Mouse (Mus musculus): ENCODE measurements around the gene Il27. TPM values are rescaled to one million over a fixed set of nuclear protein-coding genes. Genes with fewer than 3 reads are reported as not detected.

Il27 gene
- 0.15 TPM in 1 of 2 replicates, not detected in the other for polyA plus RNA-seq (2012; rRNA removed)

DNA sequence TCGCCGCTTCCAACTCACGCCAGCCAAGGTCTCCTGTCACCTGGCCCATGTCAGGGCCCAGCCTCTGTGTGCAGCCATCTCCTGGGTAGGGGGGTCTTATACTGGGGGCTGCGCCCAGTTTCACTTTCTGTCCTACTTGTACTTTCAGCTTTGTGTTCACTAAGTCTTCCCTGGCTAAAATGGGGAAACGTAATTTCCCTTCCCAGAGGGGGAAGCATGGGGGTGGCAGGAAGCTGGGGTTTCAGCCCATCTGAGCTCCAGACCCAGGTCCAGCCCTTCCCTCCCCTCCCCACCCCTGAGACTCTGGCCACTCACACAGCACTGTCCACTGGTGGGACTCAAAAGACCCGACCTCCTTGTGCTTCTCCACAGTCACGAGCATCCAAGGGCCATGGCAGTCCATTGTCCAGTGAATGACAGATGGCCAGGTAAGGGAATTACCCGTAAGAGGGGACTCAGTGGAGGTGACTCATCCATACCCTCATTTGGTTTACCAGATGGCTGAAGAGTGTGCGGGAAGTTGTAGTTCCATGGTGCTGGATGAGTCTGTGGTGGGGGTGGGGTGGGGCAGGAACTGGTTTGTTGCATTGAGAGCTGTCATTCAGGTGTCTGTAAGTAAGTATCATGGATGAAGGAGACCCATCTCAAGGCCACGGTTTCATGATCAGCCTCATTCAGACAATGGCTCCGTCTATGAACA lies at the start of gene Il27:
TSS of gene Il27 (minus strand) at position 80 of the 700 bp plus-strand sequence.

DNA sequence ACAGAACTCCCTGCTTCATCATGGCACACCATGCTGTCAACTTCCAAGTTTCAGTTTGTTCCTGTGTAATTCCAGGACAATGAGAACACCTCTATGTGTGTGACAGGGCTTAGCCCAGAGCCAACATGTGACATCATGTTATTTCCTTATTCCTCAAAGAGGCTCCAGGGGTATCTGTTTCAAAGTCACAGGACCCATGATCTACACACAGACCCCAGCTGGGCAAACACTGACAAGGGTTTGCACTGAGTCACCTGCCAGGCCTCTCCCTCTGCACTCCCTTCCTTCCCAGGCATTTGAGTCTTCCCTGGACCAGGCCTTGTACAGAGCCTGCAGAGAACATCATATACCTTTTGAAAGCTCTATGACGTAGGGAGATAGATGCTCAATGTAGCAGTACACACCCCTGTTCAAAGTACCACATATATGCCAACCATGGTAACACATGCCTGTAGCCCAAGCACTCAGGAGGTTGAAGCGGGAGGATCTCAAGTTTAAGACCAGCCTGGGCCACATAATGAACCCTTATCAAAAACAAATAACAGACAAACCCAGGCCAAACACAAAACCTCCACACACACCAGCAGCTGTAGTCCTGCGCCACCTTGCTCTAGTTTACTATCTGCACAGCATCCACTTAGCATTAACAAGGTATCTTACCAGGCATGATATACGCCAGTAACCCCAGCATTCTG lies 36.2 kb upstream of the Il27 start, which contains the start of gene Nupr1:
TSS of gene Nupr1 (minus strand) at position 38 of the 695 bp plus-strand sequence.

DNA sequence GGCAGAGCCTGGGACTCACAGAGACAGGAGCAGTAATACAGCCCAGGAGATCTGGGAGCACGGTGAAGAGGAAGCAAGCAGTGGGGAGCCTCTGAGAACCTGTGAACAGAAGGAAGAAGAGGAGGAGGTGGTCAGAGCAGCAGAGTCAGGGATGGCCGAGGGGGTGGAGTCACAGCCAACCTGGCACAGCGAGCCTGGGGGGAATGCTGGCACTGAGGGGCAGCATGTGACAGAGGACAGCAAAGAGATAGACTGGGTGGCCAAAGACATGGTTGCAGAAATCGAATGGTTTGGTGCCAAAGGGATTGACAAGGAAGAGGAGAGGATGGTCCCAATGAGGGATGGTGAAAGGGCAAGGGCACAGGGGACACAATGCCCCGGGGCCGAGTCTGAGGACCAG lies 9.0 kb downstream of the Il27 start, which contains the start of gene Cln3:
TSS of gene Cln3 (minus strand) at position 101 of the 400 bp plus-strand sequence.

DNA sequence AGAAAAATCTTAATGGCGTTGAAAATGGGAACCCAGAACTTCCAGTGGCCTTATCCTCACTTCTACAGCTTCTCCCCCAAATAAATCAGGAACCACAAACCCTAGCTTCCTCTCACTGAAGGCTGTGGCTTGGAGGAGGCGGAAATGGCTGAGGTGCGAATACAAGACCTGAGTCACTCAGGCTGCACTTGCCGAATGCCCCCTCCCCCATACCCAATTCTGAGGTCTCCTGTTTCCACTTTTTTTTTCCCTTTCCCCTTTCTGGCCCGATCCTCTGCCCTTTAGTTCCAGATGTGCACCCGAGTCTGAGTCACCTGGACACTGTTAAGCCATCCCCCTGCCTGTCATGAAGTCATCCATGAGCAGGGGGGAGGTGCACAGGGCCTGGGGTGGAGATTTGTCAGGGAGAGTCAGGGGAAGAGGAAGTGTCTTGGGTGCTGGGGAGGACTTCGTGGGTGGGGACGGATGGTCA lies 10.2 kb downstream of the Il27 start, which contains the start of gene Apobr:
TSS of gene Apobr (plus strand) at position 437 of the 472 bp plus-strand sequence.

DNA sequence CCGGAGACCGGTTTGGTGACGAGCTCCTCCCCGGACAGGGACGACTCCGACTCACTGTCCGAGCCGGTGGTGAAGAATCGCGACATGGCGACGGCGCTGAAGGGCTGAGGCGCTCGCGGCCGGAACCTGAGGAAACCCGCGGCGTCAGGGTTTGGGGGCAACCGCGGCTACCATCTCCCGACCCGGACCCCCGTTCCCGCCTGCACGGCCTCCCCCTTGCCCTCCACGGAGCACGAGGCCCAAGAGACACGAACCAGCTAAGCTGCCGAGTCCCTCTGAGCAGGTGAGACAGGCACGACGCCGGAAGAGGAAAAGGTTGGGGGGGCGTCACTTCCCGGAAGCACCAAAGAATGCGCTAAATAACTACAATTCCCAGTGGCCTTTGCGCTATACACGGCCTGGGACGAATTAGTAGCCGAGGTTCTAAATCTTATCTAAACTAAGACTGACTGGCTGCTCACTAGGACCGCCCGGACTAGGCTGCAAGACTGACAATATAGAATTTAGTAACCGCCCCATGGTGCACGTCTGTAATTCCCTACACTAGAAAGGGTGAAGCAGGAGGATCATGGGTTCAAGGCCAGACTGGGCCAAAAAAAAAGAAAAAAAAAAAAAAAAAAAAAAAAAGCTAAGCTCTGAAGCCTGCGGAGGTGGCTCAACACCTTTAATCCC lies 28.5 kb downstream of the Il27 start, which contains the start of gene Eif3c:
TSS of gene Eif3c (minus strand) at position 318 of the 672 bp plus-strand sequence.

Other genes starting within 250 kb of the Il27 start
- gene Lat, start 225.4 kb downstream of the Il27 start, polyA plus RNA-seq (2012; rRNA removed): 5.2 and 7.9 TPM in 2 replicates
- gene Spns1, start 217.5 kb downstream of the Il27 start, polyA plus RNA-seq (2012; rRNA removed): 118 and 182 TPM in 2 replicates
- 4.3 and 5.7 TPM in 2 replicates for gene Nfatc2ip, start 198.2 kb downstream of the Il27 start, polyA plus RNA-seq (2012; rRNA removed)
- gene Cd19, start 180.1 kb downstream of the Il27 start, polyA plus RNA-seq (2012; rRNA removed): 3.8 and 5.0 TPM in 2 replicates
- 35.6 and 37.0 TPM in 2 replicates for gene Rabep2, start 166.2 kb downstream of the Il27 start, polyA plus RNA-seq (2012; rRNA removed)
- gene Atp2a1, start 131.8 kb downstream of the Il27 start, polyA plus RNA-seq (2012; rRNA removed): 0.32 TPM in 1 of 2 replicates, not detected in the other
- gene Sh2b1, start 119.5 kb downstream of the Il27 start, polyA plus RNA-seq (2012; rRNA removed): 60.3 and 67.9 TPM in 2 replicates
- 145 and 155 TPM in 2 replicates for gene Tufm, start 107.6 kb downstream of the Il27 start, polyA plus RNA-seq (2012; rRNA removed)
- gene Atxn2l, start 91.5 kb downstream of the Il27 start, polyA plus RNA-seq (2012; rRNA removed): 213 and 246 TPM in 2 replicates
- 88.8 and 109 TPM in 2 replicates for gene Eif3c, start 28.5 kb downstream of the Il27 start, polyA plus RNA-seq (2012; rRNA removed)
- gene Apobr, start 10.0 kb downstream of the Il27 start, polyA plus RNA-seq (2012; rRNA removed): 2.0 and 2.6 TPM in 2 replicates
- gene Cln3, start 9.1 kb downstream of the Il27 start, polyA plus RNA-seq (2012; rRNA removed): 87.2 and 116 TPM in 2 replicates
- gene Nupr1, start 35.9 kb upstream of the Il27 start, polyA plus RNA-seq (2012; rRNA removed): 137 and 141 TPM in 2 replicates
- gene Sgf29, start 54.4 kb upstream of the Il27 start, polyA plus RNA-seq (2012; rRNA removed): 61.1 and 76.7 TPM in 2 replicates
- gene Sult1a1, start 81.5 kb upstream of the Il27 start, polyA plus RNA-seq (2012; rRNA removed): 267 and 274 TPM in 2 replicates
- gene Bola2, start 100.5 kb upstream of the Il27 start, polyA plus RNA-seq (2012; rRNA removed): 64.6 and 66.5 TPM in 2 replicates
- gene Slx1b, start 100.8 kb upstream of the Il27 start, polyA plus RNA-seq (2012; rRNA removed): 36.8 and 37.9 TPM in 2 replicates
- 84.8 and 89.6 TPM in 2 replicates for gene Coro1a, start 112.8 kb upstream of the Il27 start, polyA plus RNA-seq (2012; rRNA removed)
- gene Mapk3, start 164.7 kb upstream of the Il27 start, polyA plus RNA-seq (2012; rRNA removed): 651 and 659 TPM in 2 replicates
- gene Gdpd3, start 171.4 kb upstream of the Il27 start, polyA plus RNA-seq (2012; rRNA removed): 9.4 and 26.3 TPM in 2 replicates
- gene Ypel3, start 182.0 kb upstream of the Il27 start, polyA plus RNA-seq (2012; rRNA removed): 414 and 445 TPM in 2 replicates
- 4.6 and 5.0 TPM in 2 replicates for gene Tbx6, start 186.5 kb upstream of the Il27 start, polyA plus RNA-seq (2012; rRNA removed)
- 190 and 210 TPM in 2 replicates for gene Ppp4c, start 197.6 kb upstream of the Il27 start, polyA plus RNA-seq (2012; rRNA removed)
- gene Fam57b, start 202.7 kb upstream of the Il27 start, polyA plus RNA-seq (2012; rRNA removed): 2.6 and 3.6 TPM in 2 replicates
- not detected in 2 replicates for gene 4930451I11Rik, start 236.7 kb upstream of the Il27 start, polyA plus RNA-seq (2012; rRNA removed)

Data from colon, adult 2 months (tissue).